9 mouse cellular contexts compared by ENCODE assay signal in genomic region chr7:44999753-45000152, GRCm38 (mm10). TPM values are rescaled to one million over a fixed set of nuclear protein-coding genes. Genes with fewer than 3 reads are reported as not detected.
DNase-seq lines count a peak whose midpoint lies in the region; ATAC-seq and TF ChIP-seq lines count a peak whose summit lies in the region.
"Had no signal": no experiment of that assay in that cellular context is flagged by ENCODE, and none has a peak within 500 bp of the region (broad histone marks: within the 10 kb centered on the region; RNA-seq: fewer than 3 reads in every experiment).

No protein-coding gene starts in this region.

- WGBS in hindbrain, embryonic 12.5 days: 85% methylated on average over 11 of the region's 11 CpGs
- 83% methylated on average over 11 of the region's 11 CpGs for WGBS in hindbrain, postnatal 0 days
- WGBS in heart, embryonic 16.5 days: 41% methylated on average over 11 of the region's 11 CpGs
- WGBS in lung, postnatal 0 days: 52% methylated on average over 11 of the region's 11 CpGs

- no peak for ATAC-seq in hindbrain, embryonic 12.5 days (ENCODE audit: low FRiP score)
- no peak for ATAC-seq in hindbrain, postnatal 0 days
- ATAC-seq in heart, embryonic 16.5 days (replicated peaks; ENCODE audit: extremely low read depth, insufficient read depth, low FRiP score): no peak
- ATAC-seq in lung, postnatal 0 days: no peak

- TF ChIP-seq CTCF in hindbrain, postnatal 0 days (IDR thresholded peaks at IDR 0.05; ENCODE audit: low read depth): no peak
- TF ChIP-seq CTCF in lung, postnatal 0 days (IDR thresholded peaks at IDR 0.05): no peak

- H3K9ac ChIP-seq in hindbrain, embryonic 12.5 days: no peak overlapping the region
- H3K9ac ChIP-seq in hindbrain, postnatal 0 days (replicated peaks; ENCODE audit: low read length): no peak overlapping the region
- no peak overlapping the region for H3K9ac ChIP-seq in heart, embryonic 16.5 days (ENCODE audit: low read length)
- no peak overlapping the region for H3K9ac ChIP-seq in lung, postnatal 0 days (replicated peaks; ENCODE audit: low read depth)

- H3K4me3 ChIP-seq in hindbrain, embryonic 12.5 days: 0 out of 2 replicates have a peak overlapping the region, but pooled peaks have one; percentile 8
- no peak overlapping the region for H3K4me3 ChIP-seq in hindbrain, postnatal 0 days (ENCODE audit: low read length)
- H3K4me3 ChIP-seq in brown adipose tissue, adult 24 weeks (ENCODE audit: insufficient read depth, low read depth, low read length): peak overlapping the region; percentile 14
- H3K4me3 ChIP-seq in heart, embryonic 16.5 days (ENCODE audit: low read length): no peak overlapping the region
- H3K4me3 ChIP-seq in lung, postnatal 0 days (ENCODE audit: low read depth, low read length): no peak overlapping the region

- H3K9me3 ChIP-seq in hindbrain, embryonic 12.5 days (replicated peaks): no peaks in the 10 kb centered on the region
- H3K9me3 ChIP-seq in hindbrain, postnatal 0 days (ENCODE audit: low read length): no peaks in the 10 kb centered on the region
- H3K9me3 ChIP-seq in heart, embryonic 16.5 days (replicated peaks; ENCODE audit: control insufficient read depth, low read length): no peaks in the 10 kb centered on the region
- H3K9me3 ChIP-seq in lung, postnatal 0 days (ENCODE audit: low read length): no peaks in the 10 kb centered on the region

- H3K4me1 ChIP-seq in hindbrain, embryonic 12.5 days: peaks cover 27% of the 10 kb centered on the region
- H3K4me1 ChIP-seq in hindbrain, postnatal 0 days (ENCODE audit: insufficient read depth, low read length): peaks cover 5% of the 10 kb centered on the region; the same call in 1 of the 2 replicates
- peaks cover 10% of the 10 kb centered on the region for H3K4me1 ChIP-seq in brown adipose tissue, adult 24 weeks (ENCODE audit: control insufficient read depth, insufficient read depth, insufficient read length, low read length)
- peaks cover 36% of the 10 kb centered on the region for H3K4me1 ChIP-seq in heart, embryonic 16.5 days (ENCODE audit: control insufficient read depth, insufficient read depth, low read length)
- peaks cover 10% of the 10 kb centered on the region for H3K4me1 ChIP-seq in lung, postnatal 0 days (ENCODE audit: insufficient read depth, low read depth, low read length)

- H3K27me3 ChIP-seq in hindbrain, embryonic 12.5 days: no peaks in the 10 kb centered on the region
- no peaks in the 10 kb centered on the region for H3K27me3 ChIP-seq in hindbrain, postnatal 0 days (ENCODE audit: insufficient read depth, low read length)
- no peaks in the 10 kb centered on the region for H3K27me3 ChIP-seq in heart, embryonic 16.5 days (ENCODE audit: control insufficient read depth, insufficient read depth, low read length)
- H3K27me3 ChIP-seq in lung, postnatal 0 days (replicated peaks; ENCODE audit: insufficient read depth, low read length): no peaks in the 10 kb centered on the region

- no peak overlapping the region for H3K4me2 ChIP-seq in hindbrain, embryonic 12.5 days (replicated peaks)
- no peak overlapping the region for H3K4me2 ChIP-seq in hindbrain, postnatal 0 days (ENCODE audit: low read depth, low read length)
- peak overlapping the region; percentile 94 for H3K4me2 ChIP-seq in heart, embryonic 16.5 days (ENCODE audit: low read depth, low read length)
- peak overlapping the region; percentile 25; the same call in 1 of the 2 replicates for H3K4me2 ChIP-seq in lung, postnatal 0 days (replicated peaks; ENCODE audit: low read depth, low read length)

- no peak overlapping the region for H3K27ac ChIP-seq in hindbrain, embryonic 12.5 days
- no peak overlapping the region for H3K27ac ChIP-seq in hindbrain, postnatal 0 days
- peak overlapping the region; percentile 82 for H3K27ac ChIP-seq in brown adipose tissue, adult 24 weeks (replicated peaks; ENCODE audit: low read depth, low read length)
- H3K27ac ChIP-seq in heart, embryonic 16.5 days (ENCODE audit: low read length): peak overlapping the region; percentile 22; the same call in 1 of the 2 replicates
- H3K27ac ChIP-seq in lung, postnatal 0 days (ENCODE audit: low read length): no peak overlapping the region

- no peak for TF ChIP-seq EP300 in lung, postnatal 0 days (IDR thresholded peaks at IDR 0.05)

- no peak for DNase-seq in hindbrain, postnatal 0 days (ENCODE audit: low spot score)
- peak; percentile 30 for DNase-seq in lung, postnatal 0 days (ENCODE audit: low spot score)
- no peak for DNase-seq in spleen, postnatal 14 days (ENCODE audit: low spot score in 2 of 2)
- DNase-seq in spleen, postnatal 10 days (ENCODE audit: low spot score in 2 of 2): no peak
- no peak for DNase-seq in right cerebral cortex, postnatal 4 days
- DNase-seq: gastrocnemius, postnatal 14 days had no signal

- peaks cover 64% of the 10 kb centered on the region for H3K36me3 ChIP-seq in hindbrain, embryonic 12.5 days
- H3K36me3 ChIP-seq in hindbrain, postnatal 0 days (ENCODE audit: insufficient read depth, low read length): peaks cover 43% of the 10 kb centered on the region
- peaks cover 55% of the 10 kb centered on the region for H3K36me3 ChIP-seq in heart, embryonic 16.5 days (ENCODE audit: control insufficient read depth, insufficient read depth)
- H3K36me3 ChIP-seq in lung, postnatal 0 days (ENCODE audit: insufficient read depth, low read length): peaks cover 29% of the 10 kb centered on the region

RNA-seq across cellular contexts. Expression of gene Bcl2l12, which starts 1.2 kb away (rescaled TPM):
- 46.7 and 46.8 TPM in 2 replicates for polyA plus RNA-seq in hindbrain, embryonic 12.5 days (2016; fragmentation: Nextera tagmentation; extraction: Ambion mirVana)
- total RNA-seq in hindbrain, postnatal 0 days (2014; rRNA removed): 7.2 and 15.0 TPM in 2 replicates
- 13.0 and 13.6 TPM in 2 replicates for polyA plus RNA-seq in hindbrain, postnatal 0 days (2015; fragmentation: Nextera tagmentation; extraction: Ambion mirVana)
- 8.9 and 9.1 TPM in 2 replicates for polyA plus RNA-seq in brown adipose tissue, adult 24 weeks (2012; ENCODE audit: insufficient read depth, insufficient read length, missing spikeins)
- 32.2 and 33.3 TPM in 2 replicates for polyA plus RNA-seq in heart, embryonic 16.5 days (2015; fragmentation: Nextera tagmentation; extraction: Ambion mirVana)
- 29.0 and 33.2 TPM in 2 replicates for polyA plus RNA-seq in lung, postnatal 0 days (2015; fragmentation: Nextera tagmentation; extraction: Ambion mirVana)

RNA-seq across cellular contexts. Expression of gene Irf3, which starts 2.3 kb away (rescaled TPM):
- polyA plus RNA-seq in hindbrain, embryonic 12.5 days (2016; fragmentation: Nextera tagmentation; extraction: Ambion mirVana): 62.7 and 74.3 TPM in 2 replicates
- 42.2 and 48.6 TPM in 2 replicates for total RNA-seq in hindbrain, postnatal 0 days (2014; rRNA removed)
- 31.5 and 33.7 TPM in 2 replicates for polyA plus RNA-seq in hindbrain, postnatal 0 days (2015; fragmentation: Nextera tagmentation; extraction: Ambion mirVana)
- polyA plus RNA-seq in brown adipose tissue, adult 24 weeks (2012; ENCODE audit: insufficient read depth, insufficient read length, missing spikeins): 40.8 and 41.4 TPM in 2 replicates
- polyA plus RNA-seq in heart, embryonic 16.5 days (2015; fragmentation: Nextera tagmentation; extraction: Ambion mirVana): 71.4 and 73.6 TPM in 2 replicates
- polyA plus RNA-seq in lung, postnatal 0 days (2015; fragmentation: Nextera tagmentation; extraction: Ambion mirVana): 90.4 and 96.5 TPM in 2 replicates

RNA-seq across cellular contexts. Expression of gene Prmt1, which starts 13.4 kb away (rescaled TPM):
- 551 and 566 TPM in 2 replicates for polyA plus RNA-seq in hindbrain, embryonic 12.5 days (2016; fragmentation: Nextera tagmentation; extraction: Ambion mirVana)
- total RNA-seq in hindbrain, postnatal 0 days (2014; rRNA removed): 215 and 251 TPM in 2 replicates
- polyA plus RNA-seq in hindbrain, postnatal 0 days (2015; fragmentation: Nextera tagmentation; extraction: Ambion mirVana): 470 and 531 TPM in 2 replicates
- polyA plus RNA-seq in brown adipose tissue, adult 24 weeks (2012; ENCODE audit: insufficient read depth, insufficient read length, missing spikeins): 47.1 and 73.7 TPM in 2 replicates
- polyA plus RNA-seq in heart, embryonic 16.5 days (2015; fragmentation: Nextera tagmentation; extraction: Ambion mirVana): 355 and 387 TPM in 2 replicates
- polyA plus RNA-seq in lung, postnatal 0 days (2015; fragmentation: Nextera tagmentation; extraction: Ambion mirVana): 146 and 159 TPM in 2 replicates

RNA-seq across cellular contexts. Expression of gene Scaf1, which starts 16.4 kb away (rescaled TPM):
- 50.6 and 52.4 TPM in 2 replicates for polyA plus RNA-seq in hindbrain, embryonic 12.5 days (2016; fragmentation: Nextera tagmentation; extraction: Ambion mirVana)
- 76.7 and 77.7 TPM in 2 replicates for total RNA-seq in hindbrain, postnatal 0 days (2014; rRNA removed)
- 40.7 and 45.6 TPM in 2 replicates for polyA plus RNA-seq in hindbrain, postnatal 0 days (2015; fragmentation: Nextera tagmentation; extraction: Ambion mirVana)
- polyA plus RNA-seq in brown adipose tissue, adult 24 weeks (2012; ENCODE audit: insufficient read depth, insufficient read length, missing spikeins): 26.3 and 27.5 TPM in 2 replicates
- polyA plus RNA-seq in heart, embryonic 16.5 days (2015; fragmentation: Nextera tagmentation; extraction: Ambion mirVana): 22.7 and 26.4 TPM in 2 replicates
- 18.1 and 20.5 TPM in 2 replicates for polyA plus RNA-seq in lung, postnatal 0 days (2015; fragmentation: Nextera tagmentation; extraction: Ambion mirVana)

RNA-seq across cellular contexts. Expression of gene Rras, which starts 18.0 kb away (rescaled TPM):
- polyA plus RNA-seq in hindbrain, embryonic 12.5 days (2016; fragmentation: Nextera tagmentation; extraction: Ambion mirVana): 22.6 and 23.2 TPM in 2 replicates
- total RNA-seq in hindbrain, postnatal 0 days (2014; rRNA removed): 8.4 and 18.6 TPM in 2 replicates
- polyA plus RNA-seq in hindbrain, postnatal 0 days (2015; fragmentation: Nextera tagmentation; extraction: Ambion mirVana): 15.8 and 16.9 TPM in 2 replicates
- 76.5 and 82.6 TPM in 2 replicates for polyA plus RNA-seq in brown adipose tissue, adult 24 weeks (2012; ENCODE audit: insufficient read depth, insufficient read length, missing spikeins)
- polyA plus RNA-seq in heart, embryonic 16.5 days (2015; fragmentation: Nextera tagmentation; extraction: Ambion mirVana): 74.8 and 85.0 TPM in 2 replicates
- 160 TPM in 2 replicates for polyA plus RNA-seq in lung, postnatal 0 days (2015; fragmentation: Nextera tagmentation; extraction: Ambion mirVana)

Comparison
In these comparisons a context has a peak if more than half of its experiments do, and no peak if none do; other contexts are left out.
1. H3K4me3 ChIP-seq: peak in hindbrain, embryonic 12.5 days (single experiment) and brown adipose tissue, adult 24 weeks (single experiment); none in hindbrain, postnatal 0 days (single experiment), heart, embryonic 16.5 days (single experiment) and lung, postnatal 0 days (single experiment).
2. H3K27ac ChIP-seq: peak in brown adipose tissue, adult 24 weeks (single experiment) and heart, embryonic 16.5 days (single experiment); none in hindbrain, embryonic 12.5 days (single experiment), hindbrain, postnatal 0 days (single experiment) and lung, postnatal 0 days (single experiment).
3. H3K4me2 ChIP-seq: peak in heart, embryonic 16.5 days (single experiment) and lung, postnatal 0 days (single experiment); none in hindbrain, embryonic 12.5 days (single experiment) and hindbrain, postnatal 0 days (single experiment).